Mouse (Mus musculus): ENCODE measurements around the gene Gm28036. TPM values are rescaled to one million over a fixed set of nuclear protein-coding genes. Genes with fewer than 3 reads are reported as not detected.

The Gm28036 gene
- total RNA-seq, 2 experiments from 2014 or later, result 0.38 to 25.8 TPM

Other genes with a start within 250 kb of the Gm28036 start
- 17.4 and 28.7 TPM in 2 replicates for gene Uqcc1, start 196.8 kb downstream of the Gm28036 start, total RNA-seq (2015)
- gene Uqcc1, start 196.8 kb downstream of the Gm28036 start, total RNA-seq (2017), result 38.4 and 49.2 TPM in 2 replicates
- not detected in 2 replicates for gene Gm15557, start 186.4 kb downstream of the Gm28036 start, total RNA-seq (2015)
- not detected in 2 replicates for gene Gm15557, start 186.4 kb downstream of the Gm28036 start, total RNA-seq (2017)
- not detected in 2 replicates for gene Gdf5, start 181.7 kb downstream of the Gm28036 start, total RNA-seq (2015)
- gene Gdf5, start 181.7 kb downstream of the Gm28036 start, total RNA-seq (2017), result not detected in 2 replicates
- gene Cep250, start 170.6 kb downstream of the Gm28036 start, total RNA-seq (2015), result 8.9 and 14.5 TPM in 2 replicates
- 37.9 and 38.1 TPM in 2 replicates for gene Cep250, start 170.6 kb downstream of the Gm28036 start, total RNA-seq (2017)
- gene 6430550D23Rik, start 119.1 kb downstream of the Gm28036 start, total RNA-seq (2015), result 0.20 and 0.57 TPM in 2 replicates
- gene 6430550D23Rik, start 119.1 kb downstream of the Gm28036 start, total RNA-seq (2017), result 0.11 and 0.81 TPM in 2 replicates
- 175 and 193 TPM in 2 replicates for gene Ergic3, start 119.0 kb downstream of the Gm28036 start, total RNA-seq (2015)
- 35.9 and 54.6 TPM in 2 replicates for gene Ergic3, start 119.0 kb downstream of the Gm28036 start, total RNA-seq (2017)
- not detected in 2 replicates for gene Fer1l4, start 74.1 kb downstream of the Gm28036 start, total RNA-seq (2015)
- gene Fer1l4, start 74.1 kb downstream of the Gm28036 start, total RNA-seq (2017), result not detected in 2 replicates
- 0.30 and 0.31 TPM in 2 replicates for gene Spag4, start 61.9 kb downstream of the Gm28036 start, total RNA-seq (2015)
- gene Spag4, start 61.9 kb downstream of the Gm28036 start, total RNA-seq (2017), result 0.07 and 2.1 TPM in 2 replicates
- 56.5 and 58.3 TPM in 2 replicates for gene Cpne1, start 15.1 kb downstream of the Gm28036 start, total RNA-seq (2015)
- gene Cpne1, start 15.1 kb downstream of the Gm28036 start, total RNA-seq (2017), result 30.2 and 31.1 TPM in 2 replicates
- 23.9 and 34.5 TPM in 2 replicates for gene Rbm12, start 15.1 kb downstream of the Gm28036 start, total RNA-seq (2015)
- gene Rbm12, start 15.1 kb downstream of the Gm28036 start, total RNA-seq (2017), result 31.8 and 39.9 TPM in 2 replicates
- 53.8 and 63.6 TPM in 2 replicates for gene Romo1, start 16.9 kb upstream of the Gm28036 start, total RNA-seq (2015)
- gene Romo1, start 16.9 kb upstream of the Gm28036 start, total RNA-seq (2017), result 10.0 and 11.0 TPM in 2 replicates
- gene Nfs1, start 17.1 kb upstream of the Gm28036 start, total RNA-seq (2015), result 32.8 and 37.4 TPM in 2 replicates
- 21.3 and 22.0 TPM in 2 replicates for gene Nfs1, start 17.1 kb upstream of the Gm28036 start, total RNA-seq (2017)
- 443 and 462 TPM in 2 replicates for gene Rbm39, start 53.1 kb upstream of the Gm28036 start, total RNA-seq (2015)
- gene Rbm39, start 53.1 kb upstream of the Gm28036 start, total RNA-seq (2017), result 508 and 552 TPM in 2 replicates
- gene Phf20, start 69.4 kb upstream of the Gm28036 start, total RNA-seq (2015), result 25.9 and 34.6 TPM in 2 replicates
- 27.1 and 55.5 TPM in 2 replicates for gene Phf20, start 69.4 kb upstream of the Gm28036 start, total RNA-seq (2017)
- gene Cnbd2, start 185.2 kb upstream of the Gm28036 start, total RNA-seq (2015), result 3.6 and 6.2 TPM in 2 replicates
- 16.2 and 24.5 TPM in 2 replicates for gene Cnbd2, start 185.2 kb upstream of the Gm28036 start, total RNA-seq (2017)
- gene Scand1, start 185.6 kb upstream of the Gm28036 start, total RNA-seq (2015), result 5.8 and 11.9 TPM in 2 replicates
- gene Scand1, start 185.6 kb upstream of the Gm28036 start, total RNA-seq (2017), result 8.7 and 11.8 TPM in 2 replicates

Data from megakaryocyte, adult 5-6 weeks (primary cell).